Mouse (Mus musculus) C2C12 (cell line): ENCODE results near the gene Vegfb.

ENCODE experiments used
- CEBPB ChIP-seq: IDR thresholded peaks from one replicate; pipeline ENCODE4 v1.6.1; 2011; ENCODE audit warnings: low read depth, mild to moderate bottlenecking, control low read depth, moderate library complexity
- CTCF ChIP-seq: IDR thresholded peaks from one replicate; pipeline ENCODE4 v1.5.1; 2011; ENCODE audit not compliant: control insufficient read depth, insufficient read depth, insufficient read length
- MAX ChIP-seq: IDR thresholded peaks from one replicate; pipeline ENCODE4 v1.6.1; 2011; ENCODE audit warnings: mild to moderate bottlenecking, control low read depth
- USF1 ChIP-seq: IDR thresholded peaks from one replicate; pipeline ENCODE4 v1.6.1; 2011; ENCODE audit warnings: low read depth, mild to moderate bottlenecking, control low read depth, moderate library complexity

- TF ChIP-seq CTCF (no peak), CEBPB (no peak), MAX (no peak), USF1 (no peak)
Observed at GRCm38 (mm10) chr19:6956461-6956860, 31.0 kb downstream of the Vegfb start.
